Mouse (Mus musculus) regulatory T cell (primary cell): ENCODE data around the gene Sel1l3.

Experiments used
- in situ Hi-C: fragments of 300-600 bp; cut with MboI, MseI; formaldehyde crosslinking; loops from one replicate; pipeline ENCODE4 v1.15.1; 2025; ENCODE audit warnings: high pct_unique_total_duplicates

The Sel1l3 gene

GRCm38 (mm10) chr5:53104177-53104855, 109.4 kb downstream of the Sel1l3 start:
- in situ Hi-C loops, result no loop called here

- in situ Hi-C loops, result no loop called here
Observed at GRCm38 (mm10) chr5:53101848-53102473, 111.8 kb downstream of the Sel1l3 start.

GRCm38 (mm10) chr5:53091331-53091730, 122.4 kb downstream of the Sel1l3 start:
- in situ Hi-C loops, result no loop called here

- in situ Hi-C loops, result no loop called here
Observed at GRCm38 (mm10) chr5:53087452-53087851, 126.3 kb downstream of the Sel1l3 start.

GRCm38 (mm10) chr5:53078453-53078852, 135.3 kb downstream of the Sel1l3 start:
- in situ Hi-C loops, result no loop called here

- in situ Hi-C loops, result no loop called here
Observed at GRCm38 (mm10) chr5:53074553-53074952, 139.2 kb downstream of the Sel1l3 start.

GRCm38 (mm10) chr5:53061532-53062130, 152.1 kb downstream of the Sel1l3 start:
- in situ Hi-C loops, result no loop called here
